Mouse (Mus musculus) layer of hippocampus, adult 9-11 months (tissue): ENCODE data around the gene Odf2.
"Not testable (repeated sequence)": the region's sequence is repeated elsewhere in the genome, so short reads cannot be mapped to it uniquely, and the experiment has no call there.

ENCODE experiments used
- DNase-seq: peaks from one replicate; pipeline ENCODE4 v3.0.0; 2022

Gene Odf2

GRCm38 (mm10) chr2:29869646-29870451 is 19.2 kb upstream of the Odf2 start:
- no peak for DNase-seq

- no peak for DNase-seq
Observed at GRCm38 (mm10) chr2:29872581-29873295, 16.3 kb upstream of the Odf2 start.

GRCm38 (mm10) chr2:29873801-29874200 is 15.2 kb upstream of the Odf2 start:
- DNase-seq: no peak

GRCm38 (mm10) chr2:29878061-29878460 is 11.0 kb upstream of the Odf2 start:
- DNase-seq: no peak

- no peak for DNase-seq
Observed at GRCm38 (mm10) chr2:29879191-29879590, 9.8 kb upstream of the Odf2 start.

- DNase-seq: no peak
Observed at GRCm38 (mm10) chr2:29879964-29880830, 8.8 kb upstream of the Odf2 start.

GRCm38 (mm10) chr2:29886659-29887292 is 2.2 kb upstream of the Odf2 start:
- not testable (repeated sequence) for DNase-seq

- peak; percentile 89 for DNase-seq
Observed at GRCm38 (mm10) chr2:29889991-29890833, 1.2 kb downstream of the Odf2 start.

GRCm38 (mm10) chr2:29891773-29892172 is 2.8 kb downstream of the Odf2 start:
- no peak for DNase-seq

GRCm38 (mm10) chr2:29896071-29896470 is 7.0 kb downstream of the Odf2 start:
- no peak for DNase-seq

GRCm38 (mm10) chr2:29897366-29897765 is 8.3 kb downstream of the Odf2 start:
- no peak for DNase-seq

GRCm38 (mm10) chr2:29898081-29898480 is 9.1 kb downstream of the Odf2 start:
- DNase-seq: no peak

GRCm38 (mm10) chr2:29902194-29902593 is 13.2 kb downstream of the Odf2 start:
- DNase-seq: no peak

- not testable (repeated sequence) for DNase-seq
Observed at GRCm38 (mm10) chr2:29908171-29908570, 19.1 kb downstream of the Odf2 start.

GRCm38 (mm10) chr2:29910042-29910441 is 21.0 kb downstream of the Odf2 start:
- no peak for DNase-seq

- no peak for DNase-seq
Observed at GRCm38 (mm10) chr2:29917621-29918020, 28.6 kb downstream of the Odf2 start.

- peak; percentile 20 for DNase-seq
Observed at GRCm38 (mm10) chr2:29922011-29922410, 33.0 kb downstream of the Odf2 start.

GRCm38 (mm10) chr2:29926542-29926941 is 37.5 kb downstream of the Odf2 start:
- DNase-seq: no peak

GRCm38 (mm10) chr2:29930506-29930905 is 41.5 kb downstream of the Odf2 start:
- DNase-seq: peak; percentile 52

GRCm38 (mm10) chr2:29931194-29931593 is 42.2 kb downstream of the Odf2 start:
- DNase-seq: no peak

GRCm38 (mm10) chr2:29934906-29935599 is 46.0 kb downstream of the Odf2 start, which contains the start of gene Gle1:
Gene Gle1 (plus strand): TSS chr2:29935426.
- DNase-seq: peak; percentile 95
